Mouse (Mus musculus): ENCODE results near the gene Tor1aip2.

Gene Tor1aip2

DNA sequence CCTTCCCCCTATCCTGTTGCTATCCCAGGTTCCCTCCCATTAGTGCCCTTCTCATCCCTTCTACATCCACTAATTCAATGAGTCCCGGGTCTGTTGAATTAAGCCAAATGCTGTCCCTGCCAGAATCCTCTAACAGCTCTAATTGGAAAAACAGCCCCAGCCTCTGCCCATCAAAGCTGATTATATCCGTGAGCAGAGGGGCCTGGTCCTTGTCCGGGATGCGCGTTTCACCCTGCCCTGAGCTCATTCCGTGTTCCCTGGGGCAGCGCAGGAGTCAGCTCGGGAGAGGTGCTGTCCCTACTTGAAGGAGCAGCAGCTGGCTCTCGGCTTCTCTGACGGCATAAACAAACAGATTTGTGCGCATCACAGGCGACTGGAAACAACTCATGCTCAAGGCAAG, 76.5 kb downstream of the Tor1aip2 start:
- DNase-seq (ENCODE audit: low spot score): no peak

DNA sequence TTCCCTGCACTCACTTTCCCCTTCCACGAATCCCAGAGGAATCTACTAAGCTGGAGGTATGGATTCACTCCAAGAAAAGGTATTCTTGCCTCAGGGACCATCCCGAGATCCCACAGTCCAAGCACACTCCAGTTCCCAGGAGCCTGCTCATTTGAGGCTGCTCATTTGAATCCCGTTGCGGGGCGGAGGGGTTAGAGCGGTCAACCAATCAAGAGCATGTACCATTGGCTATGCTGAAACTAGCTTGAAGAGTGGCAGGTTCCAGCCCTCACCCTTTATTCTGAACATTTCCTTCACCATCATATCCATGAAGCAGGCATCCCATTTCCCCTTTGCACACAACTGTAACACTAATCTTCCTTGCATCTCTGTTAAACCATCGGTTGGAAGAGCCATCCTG, 76.9 kb downstream of the Tor1aip2 start:
- no peak for DNase-seq (ENCODE audit: low spot score)

DNA sequence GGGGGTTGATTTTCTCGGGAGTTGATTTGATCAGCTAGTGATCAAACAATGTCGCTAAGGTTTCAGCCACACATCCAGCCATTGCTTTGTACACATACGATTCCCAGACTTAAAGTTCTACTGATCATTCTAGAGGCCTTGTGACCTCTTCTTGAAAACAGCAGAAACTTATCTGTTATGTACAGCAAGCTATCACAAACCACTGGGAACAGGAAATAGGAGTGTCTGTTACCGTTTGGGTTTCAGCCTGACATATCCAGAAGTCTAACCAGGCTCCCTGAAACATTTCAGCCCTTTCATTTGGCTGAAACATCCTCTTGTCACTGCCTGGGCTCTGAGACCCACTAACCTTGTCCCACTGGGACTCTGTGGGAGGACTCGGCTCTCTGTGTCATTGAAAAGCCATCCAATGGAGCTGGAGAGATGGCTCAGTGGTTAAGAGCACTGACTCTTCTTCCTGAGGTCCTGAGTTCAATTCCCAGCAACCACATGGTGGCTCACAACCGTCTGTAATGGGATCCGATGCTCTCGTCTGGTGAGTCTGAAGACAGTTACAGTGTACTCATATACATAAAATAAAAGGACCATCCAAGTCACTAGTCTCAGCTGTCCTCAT, 78.8 kb downstream of the Tor1aip2 start:
- no peak for DNase-seq (ENCODE audit: low spot score)

DNA sequence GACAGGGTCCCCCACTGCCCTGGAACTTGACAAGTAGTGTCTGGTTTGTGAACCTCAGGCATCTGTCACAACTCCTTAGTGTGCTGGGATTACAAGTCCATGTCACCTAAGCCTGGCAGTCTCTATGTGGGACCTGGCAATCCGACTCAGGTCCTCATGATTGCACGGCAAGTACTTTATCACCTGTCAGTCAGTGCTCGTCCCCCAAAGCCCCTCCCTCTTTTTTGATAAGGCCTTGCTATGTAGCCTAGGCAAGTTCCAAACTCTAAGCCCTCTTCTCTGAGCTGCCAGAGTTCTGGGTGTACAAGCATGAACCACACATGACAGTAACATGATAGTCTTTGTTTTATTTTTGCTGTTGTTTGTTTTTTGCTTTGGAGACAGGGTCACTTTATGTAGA, 81.6 kb downstream of the Tor1aip2 start:
- no peak for DNase-seq (ENCODE audit: low spot score)
